Mouse (Mus musculus) limb, embryonic 12.5 days (tissue): ENCODE measurements around the gene Dgki. TPM values are rescaled to one million over a fixed set of nuclear protein-coding genes. Genes with fewer than 3 reads are reported as not detected.

Experiments
- ATAC-seq: fragments of 200-750 bp; cut with Nextera tagmentation; 2 replicates; pipeline ENCODE4 v1.8.0; 2017; ENCODE audit warnings: low read depth, moderate TSS enrichment; ENCODE audit not compliant: insufficient number of reproducible peaks, insufficient read depth, low FRiP score, low TSS enrichment
- H3K27ac ChIP-seq: fragments of 300-500 bp; sonication (generic); 2 replicates; pipeline ENCODE4 v1.5.1; 2016; ENCODE audit warnings: mild to moderate bottlenecking, moderate library complexity
- H3K27me3 ChIP-seq: fragments of 300-500 bp; sonication (generic); 2 replicates; pipeline ENCODE4 v1.6.1; 2016; ENCODE audit warnings: mild to moderate bottlenecking, moderate library complexity
- H3K36me3 ChIP-seq: fragments of 300-500 bp; sonication (generic); 2 replicates; pipeline ENCODE4 v1.6.1; 2016; ENCODE audit warnings: mild to moderate bottlenecking, moderate library complexity
- H3K4me1 ChIP-seq: fragments of 300-500 bp; sonication (generic); replicated peaks from 2 replicates; pipeline ENCODE4 v1.6.1; 2016
- H3K4me2 ChIP-seq: fragments of 300-500 bp; sonication (generic); 2 replicates; pipeline ENCODE4 v1.6.1; 2016; ENCODE audit warnings: mild to moderate bottlenecking, moderate library complexity
- H3K4me3 ChIP-seq: fragments of 300-500 bp; sonication (generic); replicated peaks from 2 replicates; pipeline ENCODE4 v1.5.1; 2016; ENCODE audit warnings: mild to moderate bottlenecking
- H3K9ac ChIP-seq: fragments of 300-500 bp; sonication (generic); replicated peaks from 2 replicates; pipeline ENCODE4 v1.6.1; 2016; ENCODE audit warnings: mild to moderate bottlenecking, moderate library complexity
- H3K9me3 ChIP-seq: fragments of 300-500 bp; sonication (generic); 2 replicates; pipeline ENCODE4 v1.6.1; 2016; ENCODE audit warnings: mild to moderate bottlenecking, moderate library complexity
- WGBS: fragments of 180-500 bp; shearing (Covaris S2); methylation state at CpG from one replicate; pipeline ENCODE4 v1.1.7; 2016; 5-methylcytosine and 5-hydroxymethylcytosine counted together
- polyA plus RNA-seq: library from polyadenylated mRNA; unstranded; fragments of >200 nt; fragmentation: Nextera tagmentation; extraction: Ambion mirVana; gene quantifications from 2 replicates; pipeline ENCODE4 v1.2.1, GENCODE M21; 2016

Dgki gene
- polyA plus RNA-seq, 1 experiment from 2014 or later: 1.0 TPM

GRCm38 (mm10) chr6:36818281-36819018 lies 481.5 kb downstream of the Dgki start:
- H3K27ac ChIP-seq: no peak overlapping the region
- H3K4me2 ChIP-seq: no peak overlapping the region
- H3K4me3 ChIP-seq: no peak overlapping the region
- no peaks in the 10 kb centered on the region for H3K36me3 ChIP-seq
- no peak for ATAC-seq
- H3K9ac ChIP-seq: no peak overlapping the region
- 0 out of 2 replicates have a peak, but pooled peaks cover 5% of the 10 kb centered on the region for H3K4me1 ChIP-seq
- 55% methylated on average over 4 of the region's 4 CpGs for WGBS
- H3K27me3 ChIP-seq: no peaks in the 10 kb centered on the region
- H3K9me3 ChIP-seq: no peaks in the 10 kb centered on the region

- ATAC-seq: no peak
- Histone ChIP-seq H3K9ac (no peak overlapping the region), H3K36me3 (no peaks in the 10 kb centered on the region), H3K4me3 (no peak overlapping the region), H3K27ac (no peak overlapping the region), H3K9me3 (no peaks in the 10 kb centered on the region), H3K4me2 (no peak overlapping the region), H3K4me1 (0 out of 2 replicates have a peak, but pooled peaks cover 9% of the 10 kb centered on the region), H3K27me3 (no peaks in the 10 kb centered on the region)
- 95% methylated on average over 3 of the region's 3 CpGs for WGBS
Measured at GRCm38 (mm10) chr6:36816666-36817065, 483.3 kb downstream of the Dgki start.

- WGBS: 67% methylated on average over 2 of the region's 2 CpGs
- ATAC-seq: no peak
Measured at GRCm38 (mm10) chr6:36815992-36816391, 484.0 kb downstream of the Dgki start.

GRCm38 (mm10) chr6:36812666-36813515 lies 487.1 kb downstream of the Dgki start:
- Histone ChIP-seq H3K4me3 (no peak overlapping the region), H3K27ac (no peak overlapping the region), H3K9ac (no peak overlapping the region), H3K4me1 (peaks cover 13% of the 10 kb centered on the region), H3K27me3 (no peaks in the 10 kb centered on the region), H3K9me3 (no peaks in the 10 kb centered on the region), H3K36me3 (no peaks in the 10 kb centered on the region), H3K4me2 (no peak overlapping the region)
- 51% methylated on average over 7 of the region's 7 CpGs for WGBS
- no peak for ATAC-seq

More at GRCm38 (mm10) chr6:36815992-36816391, 484.0 kb downstream of the Dgki start:
- Histone ChIP-seq H3K27ac (no peak overlapping the region), H3K9me3 (no peaks in the 10 kb centered on the region), H3K4me1 (0 out of 2 replicates have a peak, but pooled peaks cover 9% of the 10 kb centered on the region), H3K4me3 (no peak overlapping the region), H3K36me3 (no peaks in the 10 kb centered on the region), H3K27me3 (no peaks in the 10 kb centered on the region), H3K9ac (no peak overlapping the region), H3K4me2 (no peak overlapping the region)

GRCm38 (mm10) chr6:36810448-36810847 lies 489.5 kb downstream of the Dgki start:
- H3K9ac ChIP-seq: peak overlapping the region; percentile 88; the same call in 1 of the 2 replicates

GRCm38 (mm10) chr6:36809747-36810285 lies 490.2 kb downstream of the Dgki start, which contains the start of gene Ptn:
Gene Ptn, minus strand, starts transcription at chr6:36810220.
- H3K27me3 ChIP-seq: no peaks in the 10 kb centered on the region
- H3K9me3 ChIP-seq: no peaks in the 10 kb centered on the region
- peak within 1 kb of the TSS; percentile 97 for H3K27ac ChIP-seq
- peak within 1 kb of the TSS; percentile 88 for H3K9ac ChIP-seq
- peak; percentile 89 for ATAC-seq
- peak within 1 kb of the TSS; percentile 72 for H3K4me2 ChIP-seq
- H3K4me1 ChIP-seq: peaks cover 22% of the 10 kb centered on the region
- WGBS: under 1% methylated on average over 15 of the region's 15 CpGs
- H3K4me3 ChIP-seq: peak within 1 kb of the TSS; percentile 64
- H3K36me3 ChIP-seq: peaks cover 15% of the 10 kb centered on the region

More at GRCm38 (mm10) chr6:36810448-36810847, 489.5 kb downstream of the Dgki start:
- Histone ChIP-seq H3K4me1 (peaks cover 20% of the 10 kb centered on the region), H3K9me3 (no peaks in the 10 kb centered on the region), H3K4me3 (peak overlapping the region; percentile 64), H3K4me2 (peak overlapping the region; percentile 72), H3K27ac (peak overlapping the region; percentile 97), H3K36me3 (peaks cover 15% of the 10 kb centered on the region), H3K27me3 (no peaks in the 10 kb centered on the region)
- ATAC-seq: no peak
- WGBS: 11% methylated on average over 5 of the region's 5 CpGs

GRCm38 (mm10) chr6:36809311-36809726 lies 490.7 kb downstream of the Dgki start:
- Histone ChIP-seq H3K4me1 (peaks cover 22% of the 10 kb centered on the region), H3K4me3 (peak overlapping the region; percentile 64), H3K4me2 (peak overlapping the region; percentile 72), H3K27me3 (no peaks in the 10 kb centered on the region), H3K9ac (peak overlapping the region; percentile 88), H3K9me3 (no peaks in the 10 kb centered on the region), H3K36me3 (peaks cover 18% of the 10 kb centered on the region), H3K27ac (peak overlapping the region; percentile 97)
- 5% methylated on average over 7 of the region's 7 CpGs for WGBS
- peak; percentile 32; the same call in 1 of the 2 replicates for ATAC-seq

- ATAC-seq: no peak
- H3K9me3 ChIP-seq: no peaks in the 10 kb centered on the region
- peak overlapping the region; percentile 88 for H3K9ac ChIP-seq
- H3K36me3 ChIP-seq: peaks cover 25% of the 10 kb centered on the region
- peak overlapping the region; percentile 72 for H3K4me2 ChIP-seq
- H3K4me1 ChIP-seq: peaks cover 22% of the 10 kb centered on the region
- WGBS: 18% methylated on average over 7 of the region's 7 CpGs
- peak overlapping the region; percentile 97 for H3K27ac ChIP-seq
- no peaks in the 10 kb centered on the region for H3K27me3 ChIP-seq
- H3K4me3 ChIP-seq: peak overlapping the region; percentile 64
Measured at GRCm38 (mm10) chr6:36808306-36809058, 491.5 kb downstream of the Dgki start.

- no peak for ATAC-seq
- Histone ChIP-seq H3K4me1 (peaks cover 18% of the 10 kb centered on the region), H3K4me2 (peak overlapping the region; percentile 33), H3K9me3 (no peaks in the 10 kb centered on the region), H3K27ac (no peak overlapping the region), H3K9ac (no peak overlapping the region), H3K27me3 (no peaks in the 10 kb centered on the region), H3K4me3 (no peak overlapping the region; the same call in 1 of the 2 replicates), H3K36me3 (peaks cover 34% of the 10 kb centered on the region)
- 86% methylated on average over 6 of the region's 6 CpGs for WGBS
Measured at GRCm38 (mm10) chr6:36806906-36807305, 493.1 kb downstream of the Dgki start.

GRCm38 (mm10) chr6:36800309-36800946 lies 499.6 kb downstream of the Dgki start:
- no peak overlapping the region for H3K27ac ChIP-seq
- H3K9me3 ChIP-seq: no peaks in the 10 kb centered on the region
- peaks cover 12% of the 10 kb centered on the region for H3K4me1 ChIP-seq
- peaks cover 45% of the 10 kb centered on the region for H3K36me3 ChIP-seq
- no peak for ATAC-seq
- H3K9ac ChIP-seq: no peak overlapping the region
- no peak overlapping the region for H3K4me2 ChIP-seq
- no peak overlapping the region for H3K4me3 ChIP-seq
- WGBS: 85% methylated on average over 5 of the region's 5 CpGs
- H3K27me3 ChIP-seq: no peaks in the 10 kb centered on the region
